Mouse (Mus musculus) ES-E14 (cell line): ENCODE measurements around the gene Tnfsfm13.

ENCODE experiments used
- CHD2 ChIP-seq: IDR thresholded peaks from 2 replicates; pipeline ENCODE4 v1.6.1; 2014; ENCODE audit warnings: mild to moderate bottlenecking, low read depth, low read length, inconsistent platforms
- ZC3H11A ChIP-seq: IDR thresholded peaks from 2 replicates; pipeline ENCODE4 v1.6.1; 2012; ENCODE audit warnings: low read depth, mild to moderate bottlenecking, inconsistent platforms, low read length, borderline replicate concordance
- ZNF384 ChIP-seq: IDR thresholded peaks from 2 replicates; pipeline ENCODE4 v1.6.1; 2012; ENCODE audit warnings: low read depth, low read length, inconsistent platforms

DNA sequence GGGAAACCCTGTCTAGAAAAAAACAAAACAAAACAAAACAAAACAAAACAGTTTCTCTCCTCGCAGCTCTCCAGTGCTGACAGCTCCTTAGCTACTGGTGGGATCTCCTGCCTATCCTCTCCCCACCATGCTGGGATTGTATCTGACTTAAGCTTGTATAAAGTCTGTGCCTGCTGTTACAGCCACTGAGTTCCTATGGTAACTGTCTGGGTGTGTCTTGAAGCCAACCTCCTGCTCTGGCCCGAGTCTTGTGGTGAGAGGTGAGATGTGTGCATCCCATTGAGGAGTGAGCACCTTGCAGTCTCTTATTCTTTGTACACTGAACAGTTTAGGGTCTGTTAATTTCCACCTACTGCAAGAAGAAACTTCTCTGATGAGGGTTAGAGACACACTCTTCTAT, 27.2 kb upstream of the Tnfsfm13 start:
- TF ChIP-seq ZNF384 (no peak), ZC3H11A (no peak), CHD2 (no peak)
